In genomic region chr6:140432363-140432762, GRCm38 (mm10) we compare ENCODE assay signal across 17 mouse cellular contexts.
"Had no signal": no experiment of that assay in that cellular context is flagged by ENCODE, and none has a peak within 500 bp of the region (broad histone marks: within the 10 kb centered on the region; RNA-seq: fewer than 3 reads in every experiment).

No protein-coding gene starts in this region.

- H3K4me3 ChIP-seq: liver, embryonic 15.5 days; lung, embryonic 15.5 days; megakaryocyte, embryonic 14.5 days; midbrain, embryonic 13.5 days; midbrain, embryonic 15.5 days; neural tube, embryonic 12.5 days; stomach, embryonic 15.5 days had no signal

- H3K4me1 ChIP-seq: liver, embryonic 15.5 days; lung, embryonic 15.5 days; neural tube, embryonic 12.5 days; stomach, embryonic 15.5 days had no signal

- DNase-seq: liver, postnatal 0 days; lung, adult 2 months; lung, postnatal 14 days; lung, postnatal 36 days; right cerebral cortex, postnatal 14 days; thymus, adult 2 months; thymus, postnatal 25 days; thymus, postnatal 4 days had no signal

- H3K27ac ChIP-seq: liver, embryonic 15.5 days; lung, embryonic 15.5 days; macrophage; midbrain, embryonic 13.5 days; midbrain, embryonic 15.5 days; neural tube, embryonic 12.5 days; stomach, embryonic 15.5 days; stomach, postnatal 0 days had no signal

- H3K27me3 ChIP-seq: liver, embryonic 15.5 days; lung, embryonic 15.5 days; megakaryocyte, embryonic 14.5 days; midbrain, embryonic 13.5 days; midbrain, embryonic 15.5 days; neural tube, embryonic 12.5 days; stomach, embryonic 15.5 days had no signal
